Comparison of ENCODE assay signal across 8 mouse cellular contexts in genomic region chr11:78031389-78031788, GRCm38 (mm10). TPM values are rescaled to one million over a fixed set of nuclear protein-coding genes. Genes with fewer than 3 reads are reported as not detected.
DNase-seq lines count a peak whose midpoint lies in the region; ATAC-seq and TF ChIP-seq lines count a peak whose summit lies in the region.

No protein-coding gene starts in this region.

- WGBS in lung, embryonic 14.5 days, result 43% methylated on average over 6 of the region's 6 CpGs
- 41% methylated on average over 6 of the region's 6 CpGs for WGBS in intestine, postnatal 0 days
- 45% methylated on average over 6 of the region's 6 CpGs for WGBS in neural tube, embryonic 13.5 days

- peak overlapping the region; percentile 92 for H3K4me2 ChIP-seq in lung, embryonic 14.5 days
- peak overlapping the region; percentile 97 for H3K4me2 ChIP-seq in intestine, postnatal 0 days (replicated peaks; ENCODE audit: low read depth)
- H3K4me2 ChIP-seq in neural tube, embryonic 13.5 days, result peak overlapping the region; percentile 69

- H3K36me3 ChIP-seq in lung, embryonic 14.5 days (ENCODE audit: insufficient read depth), result peaks cover 43% of the 10 kb centered on the region
- H3K36me3 ChIP-seq in intestine, postnatal 0 days (ENCODE audit: control insufficient read depth, insufficient read depth), result peaks cover 34% of the 10 kb centered on the region
- H3K36me3 ChIP-seq in neural tube, embryonic 13.5 days, result peaks cover 47% of the 10 kb centered on the region

- 0 out of 2 replicates have a peak, but pooled peaks cover 4% of the 10 kb centered on the region for H3K4me1 ChIP-seq in lung, embryonic 14.5 days (ENCODE audit: insufficient read depth)
- no peaks in the 10 kb centered on the region for H3K4me1 ChIP-seq in intestine, postnatal 0 days (replicated peaks; ENCODE audit: control insufficient read depth, insufficient read depth, low read length)
- peaks cover 34% of the 10 kb centered on the region for H3K4me1 ChIP-seq in neural tube, embryonic 13.5 days (replicated peaks)

- TF ChIP-seq CTCF in lung, embryonic 14.5 days (IDR thresholded peaks at IDR 0.05; ENCODE audit: low read depth), result no peak
- no peak for TF ChIP-seq CTCF in intestine, postnatal 0 days (IDR thresholded peaks at IDR 0.05; ENCODE audit: low read depth)

- no peaks in the 10 kb centered on the region for H3K27me3 ChIP-seq in lung, embryonic 14.5 days (ENCODE audit: insufficient read depth, low read length)
- no peaks in the 10 kb centered on the region for H3K27me3 ChIP-seq in intestine, postnatal 0 days (replicated peaks; ENCODE audit: control insufficient read depth, insufficient read depth, low read length)
- H3K27me3 ChIP-seq in neural tube, embryonic 13.5 days, result no peaks in the 10 kb centered on the region

- no peak for DNase-seq in lung, embryonic 14.5 days
- DNase-seq in lung, adult 18-20 months, result no peak
- no peak for DNase-seq in B cell, adult 2 months
- no peak for DNase-seq in thymus, adult 18-20 months
- DNase-seq in kidney, adult 18-20 months, result no peak

- 0 out of 2 replicates have a peak, but pooled peaks have one; percentile 1 for ATAC-seq in lung, embryonic 14.5 days (ENCODE audit: insufficient read depth)
- ATAC-seq in erythroid progenitor cell, adult 5-6 weeks (replicated peaks; ENCODE audit: low FRiP score, poor library complexity, severe bottlenecking), result peak; percentile 5; the same call in 1 of the 2 replicates
- no peak for ATAC-seq in intestine, postnatal 0 days
- ATAC-seq in neural tube, embryonic 13.5 days (ENCODE audit: low read depth), result no peak

- no peaks in the 10 kb centered on the region for H3K9me3 ChIP-seq in lung, embryonic 14.5 days (ENCODE audit: low read depth, low read length)
- H3K9me3 ChIP-seq in intestine, postnatal 0 days (ENCODE audit: control insufficient read depth), result no peaks in the 10 kb centered on the region
- no peaks in the 10 kb centered on the region for H3K9me3 ChIP-seq in neural tube, embryonic 13.5 days

- peak overlapping the region; percentile 73 for H3K9ac ChIP-seq in lung, embryonic 14.5 days
- H3K9ac ChIP-seq in intestine, postnatal 0 days (ENCODE audit: low read depth, low read length), result no peak overlapping the region
- H3K9ac ChIP-seq in neural tube, embryonic 13.5 days, result peak overlapping the region; percentile 82

- peak overlapping the region; percentile 89 for H3K27ac ChIP-seq in lung, embryonic 14.5 days (ENCODE audit: low read depth)
- no peak overlapping the region for H3K27ac ChIP-seq in intestine, postnatal 0 days (ENCODE audit: low read depth, low read length)
- H3K27ac ChIP-seq in neural tube, embryonic 13.5 days (replicated peaks), result peak overlapping the region; percentile 93; the same call in 1 of the 2 replicates

- peak overlapping the region; percentile 66 for H3K4me3 ChIP-seq in lung, embryonic 14.5 days (ENCODE audit: low read depth, low read length)
- H3K4me3 ChIP-seq in intestine, postnatal 0 days (ENCODE audit: low read depth, low read length), result peak overlapping the region; percentile 62; the same call in 1 of the 2 replicates
- peak overlapping the region; percentile 59 for H3K4me3 ChIP-seq in neural tube, embryonic 13.5 days

RNA-seq across cellular contexts. Expression of gene Dhrs13, which starts 0.7 kb away (rescaled TPM):
- 17.7 and 22.7 TPM in 2 replicates for polyA plus RNA-seq in lung, embryonic 14.5 days (2014; fragmentation: Nextera tagmentation; extraction: Ambion mirVana)
- 10.1 and 10.8 TPM in 2 replicates for total RNA-seq in erythroid progenitor cell, adult 5-6 weeks (2015; ENCODE audit: low replicate concordance)
- total RNA-seq in erythroid progenitor cell, adult 5-6 weeks (2017; ENCODE audit: low replicate concordance), result 7.1 and 10.8 TPM in 2 replicates
- 4.4 and 5.2 TPM in 2 replicates for polyA plus RNA-seq in intestine, postnatal 0 days (2015; fragmentation: Nextera tagmentation; extraction: Ambion mirVana)
- 32.7 and 40.0 TPM in 2 replicates for polyA plus RNA-seq in neural tube, embryonic 13.5 days (2015; fragmentation: Nextera tagmentation; extraction: Ambion mirVana)

RNA-seq across cellular contexts. Expression of gene Flot2, which starts 6.3 kb away (rescaled TPM):
- 51.4 and 57.4 TPM in 2 replicates for polyA plus RNA-seq in lung, embryonic 14.5 days (2014; fragmentation: Nextera tagmentation; extraction: Ambion mirVana)
- total RNA-seq in erythroid progenitor cell, adult 5-6 weeks (2015; ENCODE audit: low replicate concordance), result 15.1 and 24.7 TPM in 2 replicates
- total RNA-seq in erythroid progenitor cell, adult 5-6 weeks (2017; ENCODE audit: low replicate concordance), result 13.1 and 17.6 TPM in 2 replicates
- 23.0 and 23.3 TPM in 2 replicates for polyA plus RNA-seq in intestine, postnatal 0 days (2015; fragmentation: Nextera tagmentation; extraction: Ambion mirVana)
- polyA plus RNA-seq in neural tube, embryonic 13.5 days (2015; fragmentation: Nextera tagmentation; extraction: Ambion mirVana), result 98.0 and 104 TPM in 2 replicates

RNA-seq across cellular contexts. Expression of gene Eral1, which starts 48.8 kb away (rescaled TPM):
- 37.5 and 38.5 TPM in 2 replicates for polyA plus RNA-seq in lung, embryonic 14.5 days (2014; fragmentation: Nextera tagmentation; extraction: Ambion mirVana)
- 4.0 and 5.0 TPM in 2 replicates for total RNA-seq in erythroid progenitor cell, adult 5-6 weeks (2015; ENCODE audit: low replicate concordance)
- 3.6 and 6.7 TPM in 2 replicates for total RNA-seq in erythroid progenitor cell, adult 5-6 weeks (2017; ENCODE audit: low replicate concordance)
- 12.2 and 13.0 TPM in 2 replicates for polyA plus RNA-seq in intestine, postnatal 0 days (2015; fragmentation: Nextera tagmentation; extraction: Ambion mirVana)
- 29.8 and 31.3 TPM in 2 replicates for polyA plus RNA-seq in neural tube, embryonic 13.5 days (2015; fragmentation: Nextera tagmentation; extraction: Ambion mirVana)

RNA-seq across cellular contexts. Expression of gene Phf12, which starts 48.8 kb away (rescaled TPM):
- polyA plus RNA-seq in lung, embryonic 14.5 days (2014; fragmentation: Nextera tagmentation; extraction: Ambion mirVana), result 15.9 and 20.6 TPM in 2 replicates
- total RNA-seq in erythroid progenitor cell, adult 5-6 weeks (2015; ENCODE audit: low replicate concordance), result 45.7 and 92.3 TPM in 2 replicates
- total RNA-seq in erythroid progenitor cell, adult 5-6 weeks (2017; ENCODE audit: low replicate concordance), result 27.2 and 39.9 TPM in 2 replicates
- 7.2 and 8.4 TPM in 2 replicates for polyA plus RNA-seq in intestine, postnatal 0 days (2015; fragmentation: Nextera tagmentation; extraction: Ambion mirVana)
- 15.6 and 19.8 TPM in 2 replicates for polyA plus RNA-seq in neural tube, embryonic 13.5 days (2015; fragmentation: Nextera tagmentation; extraction: Ambion mirVana)

Comparison
In these comparisons a context has a peak if more than half of its experiments do, and no peak if none do; other contexts are left out.
1. ATAC-seq: peak in lung, embryonic 14.5 days (single experiment) and erythroid progenitor cell, adult 5-6 weeks (single experiment); none in intestine, postnatal 0 days (single experiment) and neural tube, embryonic 13.5 days (single experiment).
2. Peak in every context shown above with its lines, with median percentiles within 50 percentile points of each other: H3K4me2 ChIP-seq and H3K4me3 ChIP-seq.